Mouse (Mus musculus): ENCODE results near the gene Pip4k2a. TPM values are rescaled to one million over a fixed set of nuclear protein-coding genes. Genes with fewer than 3 reads are reported as not detected.

The Pip4k2a gene
- total RNA-seq, 1 experiment from 2014 or later: 25.3 TPM

GRCm38 (mm10) chr2:18955671-18956070 is 42.3 kb downstream of the Pip4k2a start:
- DNase-seq: no peak

- no peak for DNase-seq
These were observed 42.9 kb downstream of the Pip4k2a start for GRCm38 (mm10) chr2:18955022-18955421.

DNA sequence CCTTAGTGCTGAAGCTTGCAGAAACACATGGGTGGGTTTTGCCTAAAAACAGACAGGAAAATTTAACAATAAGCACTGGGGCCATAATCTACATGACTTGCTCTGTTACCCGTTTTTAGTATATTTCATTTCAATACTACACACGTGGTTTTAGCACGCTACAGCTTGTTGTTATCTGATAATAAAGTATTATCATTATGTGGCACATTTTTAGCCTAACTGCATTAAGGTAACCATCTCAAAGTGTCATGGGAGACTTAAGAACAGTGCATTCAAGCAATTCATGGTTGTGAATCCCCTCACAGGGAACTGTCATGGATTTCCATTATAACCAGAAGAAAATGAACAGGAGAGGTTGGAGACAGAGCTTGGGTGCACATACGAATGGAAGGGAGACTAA is 43.5 kb downstream of the Pip4k2a start:
- DNase-seq: no peak

GRCm38 (mm10) chr2:18952102-18952673 is 45.7 kb downstream of the Pip4k2a start:
- no peak for DNase-seq

- DNase-seq: no peak
These were observed 47.2 kb downstream of the Pip4k2a start for GRCm38 (mm10) chr2:18950758-18951157.

DNA sequence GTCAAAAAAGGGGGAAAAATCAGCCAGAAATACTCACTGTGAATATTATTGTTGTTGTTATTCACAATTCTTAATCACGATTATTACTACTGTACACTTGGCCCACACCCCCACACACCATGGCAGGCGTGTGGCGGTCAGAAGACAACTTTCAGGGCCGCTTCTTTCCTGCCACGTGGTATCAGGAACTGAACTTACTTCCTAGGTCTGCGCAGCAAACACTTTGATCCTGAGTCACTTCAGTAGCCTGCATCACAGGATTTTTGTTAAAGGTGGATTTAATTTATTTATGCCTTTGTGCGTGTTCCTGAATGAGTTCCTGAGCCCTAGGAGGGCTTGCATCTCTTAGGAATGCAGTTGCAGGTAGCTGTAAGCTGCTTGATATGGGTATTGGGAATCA is 49.2 kb downstream of the Pip4k2a start:
- no peak for DNase-seq

GRCm38 (mm10) chr2:18947669-18948459 is 50.1 kb downstream of the Pip4k2a start:
- DNase-seq: no peak

- DNase-seq: no peak
These were observed 52.5 kb downstream of the Pip4k2a start for GRCm38 (mm10) chr2:18945438-18945837.

GRCm38 (mm10) chr2:18943930-18944329 is 54.0 kb downstream of the Pip4k2a start:
- peak; percentile 43 for DNase-seq

GRCm38 (mm10) chr2:18943366-18943765 is 54.6 kb downstream of the Pip4k2a start:
- DNase-seq: no peak

GRCm38 (mm10) chr2:18940693-18941270 is 57.1 kb downstream of the Pip4k2a start:
- DNase-seq: peak; percentile 29

- DNase-seq: no peak
These were observed 59.0 kb downstream of the Pip4k2a start for GRCm38 (mm10) chr2:18938923-18939329.

DNA sequence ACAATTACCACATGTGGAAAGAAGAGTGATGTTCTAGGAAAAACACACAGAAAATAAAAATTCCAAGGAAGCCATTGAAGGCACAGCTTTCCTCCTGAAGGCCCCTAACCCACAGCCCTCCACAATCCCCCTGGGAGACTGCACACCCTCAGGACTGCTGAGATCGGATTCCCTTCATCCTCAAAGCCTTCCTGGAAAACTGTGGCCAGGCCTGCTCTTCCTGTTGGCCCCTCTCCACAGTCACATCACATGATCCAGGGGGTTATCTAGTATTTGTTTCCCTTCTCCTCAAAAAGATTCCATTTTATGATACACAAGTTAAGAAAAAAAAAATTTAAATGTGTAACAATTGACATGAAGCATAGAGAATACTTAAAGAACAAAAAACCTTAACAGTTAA is 59.7 kb downstream of the Pip4k2a start:
- no peak for DNase-seq

GRCm38 (mm10) chr2:18937611-18938010 is 60.3 kb downstream of the Pip4k2a start:
- no peak for DNase-seq

- no peak for DNase-seq
These were observed 61.5 kb downstream of the Pip4k2a start for GRCm38 (mm10) chr2:18936446-18936845.

DNA sequence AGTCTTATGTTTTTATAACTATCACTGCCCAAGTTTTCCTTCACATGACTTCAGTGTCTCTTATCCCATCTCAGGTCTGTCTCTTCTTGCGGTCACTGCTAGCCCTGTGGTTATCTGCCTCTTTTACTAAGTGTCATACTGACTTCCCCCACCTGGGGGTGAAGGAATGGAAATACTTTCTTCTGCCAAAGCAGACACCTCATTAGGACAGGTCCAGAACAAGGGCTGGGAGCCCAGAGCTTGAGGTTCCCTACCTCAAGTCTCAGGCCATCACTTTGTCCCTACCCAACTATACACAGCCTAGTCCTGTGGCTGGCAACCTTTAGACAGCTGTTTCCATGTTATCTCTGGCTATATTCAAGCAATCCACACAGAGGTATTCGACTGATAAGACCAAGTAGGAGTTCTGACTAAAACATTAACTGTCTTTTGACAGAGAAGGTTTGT is 62.3 kb downstream of the Pip4k2a start:
- no peak for DNase-seq

GRCm38 (mm10) chr2:18934131-18934530 is 63.8 kb downstream of the Pip4k2a start:
- no peak for DNase-seq

DNA sequence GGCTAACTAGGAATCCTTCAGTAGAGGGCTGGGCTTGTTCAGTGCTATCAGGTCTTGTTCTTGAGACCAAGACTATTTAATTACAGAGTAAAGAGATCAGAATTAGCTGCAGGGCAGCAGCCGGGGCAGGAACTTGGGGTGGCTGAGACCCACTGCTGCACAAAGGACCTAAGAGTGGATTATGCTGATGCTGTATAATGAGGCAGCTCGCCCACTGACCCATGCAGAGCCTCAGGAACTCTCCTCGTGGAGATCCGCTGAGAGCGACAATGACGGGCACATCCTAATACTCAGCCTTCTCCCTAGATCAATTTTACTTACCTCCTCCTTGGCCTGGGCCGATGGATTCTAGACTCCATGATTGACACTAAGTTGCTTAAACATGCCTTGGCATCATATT is 64.5 kb downstream of the Pip4k2a start:
- DNase-seq: no peak

- peak; percentile 51 for DNase-seq
These were observed 67.4 kb downstream of the Pip4k2a start for GRCm38 (mm10) chr2:18930318-18931060.

- DNase-seq: no peak
These were observed 69.2 kb downstream of the Pip4k2a start for GRCm38 (mm10) chr2:18928597-18929257.

GRCm38 (mm10) chr2:18928196-18928595 is 69.7 kb downstream of the Pip4k2a start:
- no peak for DNase-seq

Data from adrenal gland, postnatal 14 days (tissue).